Mouse (Mus musculus) brain, adult 2 months (tissue): ENCODE measurements around the gene Zxdc.
A peak's percentile ranks its signal among the peaks of the same experiment; 100 is the strongest.

Experiments used
- DNase-seq: peaks from one replicate; pipeline ENCODE4 v3.0.0; 2011; ENCODE audit warnings: low read depth, low spot score

The Zxdc gene

DNA sequence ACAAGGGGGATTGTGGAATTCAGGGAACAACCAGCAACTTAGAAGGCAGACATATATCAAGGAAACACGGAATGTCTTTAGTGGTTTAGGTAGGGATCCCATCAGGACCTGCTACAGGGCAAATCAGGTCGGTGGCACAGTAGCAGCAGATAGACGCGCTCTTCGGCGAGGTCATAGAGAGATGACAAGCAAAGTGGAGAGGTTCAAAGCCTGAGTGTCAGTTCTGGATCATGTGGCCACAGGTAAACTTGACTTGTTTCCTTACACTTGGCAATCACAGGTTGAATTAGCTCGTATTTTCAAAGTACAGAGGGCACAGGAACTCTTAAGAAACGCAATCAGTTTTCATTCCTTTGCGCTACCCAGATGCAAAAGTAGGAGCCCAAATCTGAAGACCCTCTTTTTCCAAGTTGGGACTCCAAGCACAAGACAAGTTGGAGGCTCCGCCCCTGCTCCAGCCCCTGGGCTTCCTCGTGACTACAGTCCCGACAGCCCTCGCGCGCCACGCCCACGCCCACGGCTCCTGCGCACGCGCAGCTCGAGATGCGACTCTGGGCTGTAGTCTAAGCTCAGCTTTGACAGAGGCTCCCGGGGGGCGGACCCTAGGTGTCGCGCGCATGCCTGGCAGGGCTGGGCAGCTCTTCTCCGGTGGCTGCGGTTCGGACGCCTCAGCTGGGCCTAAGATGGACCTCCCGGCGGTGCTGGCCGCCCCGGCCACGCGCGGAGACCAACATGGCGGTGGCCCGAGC is at the start of gene Zxdc:
Gene Zxdc, plus strand, starts transcription at position 517 of the 749 bp plus-strand sequence.
- peak; percentile 99 for DNase-seq

GRCm38 (mm10) chr6:90320429-90320828 is 48.9 kb upstream of the Zxdc start:
- no peak for DNase-seq

DNA sequence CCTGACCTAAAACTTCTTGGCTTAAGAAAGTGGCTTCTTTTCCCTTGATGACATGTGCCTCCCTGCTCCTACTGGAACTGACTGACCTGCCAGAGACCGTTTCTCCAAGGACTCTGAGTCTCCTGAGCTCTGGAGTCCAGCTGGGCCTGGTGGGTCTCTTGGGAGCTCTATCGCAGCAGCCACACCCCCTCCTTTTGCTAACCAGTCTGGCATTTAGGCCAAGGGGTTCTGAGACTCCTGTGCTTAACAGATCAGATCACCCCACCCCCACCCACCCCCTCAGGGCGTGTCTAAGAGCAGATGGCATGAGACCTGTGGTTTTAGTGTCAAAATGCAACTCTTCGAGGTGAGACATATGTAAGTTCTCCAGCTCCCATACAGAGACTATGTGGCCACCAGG is 47.5 kb upstream of the Zxdc start:
- DNase-seq = no peak

DNA sequence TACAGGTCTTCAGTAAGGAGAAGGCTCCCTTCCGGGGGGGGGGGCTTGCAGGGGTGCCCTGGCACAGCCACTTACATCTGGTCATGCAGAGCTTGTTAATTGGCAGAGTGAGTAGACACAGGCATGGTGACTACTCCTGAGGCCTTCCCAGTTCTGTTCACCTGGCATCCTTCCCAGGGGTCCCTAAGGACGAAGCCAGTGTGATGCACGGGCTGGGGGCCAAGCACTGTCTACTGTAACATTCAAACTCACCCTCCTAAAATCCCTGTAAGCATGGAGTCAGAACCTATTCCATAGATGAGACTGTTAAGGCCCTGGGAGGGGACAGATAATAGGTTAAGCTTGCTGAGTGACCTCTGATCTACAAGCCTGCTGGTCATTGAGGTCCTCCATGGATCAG is 45.3 kb upstream of the Zxdc start:
- no peak for DNase-seq

DNA sequence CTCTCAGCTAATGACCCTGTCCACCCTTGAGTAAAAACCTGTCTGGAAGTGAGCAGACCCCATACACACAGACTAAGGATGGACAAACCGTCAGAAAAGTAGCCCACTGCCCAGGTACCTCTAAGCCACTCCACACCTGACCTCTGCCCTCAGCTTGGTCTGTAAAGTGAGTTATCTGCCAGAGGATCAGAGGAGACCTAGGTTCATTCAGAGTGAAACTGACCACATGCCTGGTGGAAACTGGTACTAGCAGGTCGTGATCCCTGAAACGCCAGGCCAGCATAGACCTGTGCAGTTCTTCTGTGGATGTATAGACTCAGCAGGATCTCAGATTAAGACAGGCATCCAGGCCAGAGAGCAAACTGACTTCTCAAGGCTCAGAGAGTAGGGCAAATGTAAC is 44.8 kb upstream of the Zxdc start:
- DNase-seq = no peak

DNA sequence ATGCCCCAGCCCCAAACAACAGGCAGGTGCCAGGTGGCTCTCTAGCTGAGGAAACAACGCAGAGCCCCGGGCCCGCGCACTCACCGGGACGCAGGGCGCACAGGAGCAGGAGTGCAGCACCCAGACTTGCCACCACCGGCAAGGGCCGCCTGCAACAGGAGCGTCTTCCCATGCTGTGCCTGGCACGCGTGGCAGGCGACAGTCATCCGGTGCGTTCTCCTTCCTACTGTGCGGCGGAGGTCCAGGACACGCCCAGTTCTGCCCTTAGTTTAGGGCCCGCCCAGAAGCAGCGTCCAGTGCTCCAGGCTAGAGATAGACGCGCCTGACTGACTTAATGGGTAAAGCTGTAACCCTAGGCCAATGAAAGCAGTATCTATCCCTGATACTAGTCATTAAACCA is 44.3 kb upstream of the Zxdc start, which contains the start of gene Chst13:
Gene Chst13, minus strand, starts transcription at position 195 of the 400 bp plus-strand sequence.
- no peak for DNase-seq

- peak; percentile 55 for DNase-seq
Observed at GRCm38 (mm10) chr6:90327670-90328069, 41.6 kb upstream of the Zxdc start.

- DNase-seq = peak; percentile 89
Observed at GRCm38 (mm10) chr6:90329953-90330352, 39.3 kb upstream of the Zxdc start.

GRCm38 (mm10) chr6:90332561-90333425 is 36.5 kb upstream of the Zxdc start, which contains the start of gene Uroc1:
Gene Uroc1 (plus strand): TSS chr6:90333284.
- DNase-seq = no peak

- DNase-seq = no peak
Observed at GRCm38 (mm10) chr6:90334244-90334643, 35.0 kb upstream of the Zxdc start.

DNA sequence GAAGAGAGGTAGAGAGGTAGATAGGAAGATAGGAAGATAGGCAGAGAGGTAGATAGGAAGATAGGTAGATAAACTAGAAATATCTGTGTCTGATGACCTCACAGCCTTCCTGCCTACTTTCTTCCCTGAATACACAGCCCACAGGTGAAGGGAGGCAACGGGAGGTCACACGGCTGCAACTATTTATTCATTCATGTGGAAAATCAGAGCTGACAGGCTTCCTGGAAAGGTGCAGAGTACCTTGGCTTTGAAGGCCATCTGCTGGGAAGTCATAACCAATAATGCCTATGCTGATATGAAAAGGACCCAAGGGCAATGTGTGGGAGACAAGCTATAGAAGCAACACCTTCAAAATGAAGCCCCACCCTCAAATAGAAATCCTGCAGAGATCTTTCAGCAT is 26.9 kb upstream of the Zxdc start:
- peak; percentile 61 for DNase-seq

DNA sequence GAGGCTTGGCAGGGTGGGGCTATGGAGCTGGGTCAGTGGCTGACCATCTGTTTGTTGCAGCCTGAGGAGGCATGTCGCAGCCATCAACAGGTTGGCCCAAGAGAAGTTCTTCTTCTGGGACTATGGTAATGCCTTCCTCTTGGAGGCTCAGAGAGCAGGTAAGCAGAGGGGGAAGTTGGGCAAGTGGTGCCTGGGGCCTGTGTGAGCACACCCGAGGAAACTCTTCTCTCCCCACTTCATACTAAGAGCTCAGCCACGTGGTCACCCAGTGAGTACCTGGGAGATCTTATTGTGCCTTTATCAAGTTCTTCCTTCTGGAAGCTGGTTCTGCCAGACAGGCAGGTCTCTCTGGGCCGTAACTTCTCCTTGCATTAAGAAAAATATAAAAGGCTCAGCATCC is 22.1 kb upstream of the Zxdc start:
- no peak for DNase-seq

- DNase-seq = peak; percentile 38
Observed at GRCm38 (mm10) chr6:90348500-90348899, 20.8 kb upstream of the Zxdc start.

- DNase-seq = no peak
Observed at GRCm38 (mm10) chr6:90350011-90350410, 19.3 kb upstream of the Zxdc start.

DNA sequence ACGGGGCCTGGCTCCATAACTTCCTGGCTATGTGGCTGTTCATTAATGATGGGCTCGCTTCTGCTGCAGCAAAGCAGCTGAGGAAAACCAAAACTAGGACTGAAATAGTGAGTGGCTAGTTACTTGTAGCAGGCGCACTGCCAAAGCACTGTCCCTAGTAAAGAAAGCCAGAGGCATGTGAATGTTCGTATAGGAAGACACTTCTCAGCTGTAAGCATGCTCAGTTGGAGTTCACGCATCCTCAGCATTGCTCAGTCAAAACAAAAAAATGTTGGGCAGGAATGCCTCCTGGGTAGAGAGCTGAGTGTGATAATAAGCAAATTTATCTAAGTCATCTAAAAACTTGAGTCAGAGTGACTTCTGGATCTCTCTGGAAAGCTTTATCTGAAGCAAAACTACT is 11.2 kb upstream of the Zxdc start:
- DNase-seq = no peak

DNA sequence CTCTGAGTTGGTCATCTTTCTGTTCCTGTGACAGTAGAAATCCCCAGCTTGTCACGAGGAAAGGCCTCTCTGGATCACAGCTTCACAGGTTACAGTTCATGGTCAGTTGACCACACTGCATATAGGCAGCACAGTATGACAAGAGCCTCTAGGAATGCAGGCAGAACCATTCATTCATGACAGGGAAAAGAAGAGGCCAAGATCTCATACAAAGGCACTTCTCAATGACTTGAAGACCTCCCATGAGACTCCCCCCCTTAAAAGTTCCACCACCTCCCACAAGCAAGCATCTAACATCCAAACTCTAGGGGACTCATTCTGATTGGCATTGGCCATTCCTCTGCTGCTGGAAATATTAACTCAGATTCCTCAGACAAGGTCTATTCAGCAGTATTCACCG is 9.8 kb upstream of the Zxdc start:
- DNase-seq = no peak

DNA sequence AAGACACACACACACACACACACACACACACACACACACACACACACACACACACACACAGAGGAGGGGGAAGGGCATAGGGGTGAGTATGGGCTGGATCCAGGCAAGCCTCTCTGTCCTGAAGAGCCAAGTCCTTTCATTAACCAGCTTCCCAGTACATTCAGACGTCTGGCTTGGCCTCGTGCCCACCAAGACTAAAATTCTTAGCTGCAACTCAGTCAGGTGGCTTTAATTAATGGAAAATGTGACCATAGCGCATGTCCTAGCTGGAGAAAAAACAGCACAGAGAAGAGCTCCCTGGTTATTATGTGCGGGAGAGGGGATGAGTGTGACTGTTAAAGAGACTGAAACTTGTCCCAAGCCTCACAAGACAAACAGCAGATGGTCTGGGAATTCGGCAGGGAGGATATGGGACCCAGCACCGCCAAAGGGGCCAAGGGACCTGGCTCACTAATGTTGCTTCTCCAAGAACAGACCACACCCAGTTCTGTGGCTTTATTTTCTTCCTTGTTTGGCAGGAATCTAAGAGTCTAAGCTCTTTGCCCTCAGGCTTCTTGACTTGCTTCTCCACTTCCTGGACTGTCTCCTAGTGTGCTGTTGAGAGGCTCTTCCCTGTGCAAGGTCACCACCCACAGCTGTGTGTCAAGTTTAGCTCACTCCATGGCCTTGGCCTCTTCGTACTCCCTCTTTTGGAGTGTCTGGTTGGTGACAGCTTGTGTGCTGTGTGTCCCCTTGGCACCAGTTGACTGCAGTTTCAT is 9.1 kb upstream of the Zxdc start:
- DNase-seq = peak; percentile 62

DNA sequence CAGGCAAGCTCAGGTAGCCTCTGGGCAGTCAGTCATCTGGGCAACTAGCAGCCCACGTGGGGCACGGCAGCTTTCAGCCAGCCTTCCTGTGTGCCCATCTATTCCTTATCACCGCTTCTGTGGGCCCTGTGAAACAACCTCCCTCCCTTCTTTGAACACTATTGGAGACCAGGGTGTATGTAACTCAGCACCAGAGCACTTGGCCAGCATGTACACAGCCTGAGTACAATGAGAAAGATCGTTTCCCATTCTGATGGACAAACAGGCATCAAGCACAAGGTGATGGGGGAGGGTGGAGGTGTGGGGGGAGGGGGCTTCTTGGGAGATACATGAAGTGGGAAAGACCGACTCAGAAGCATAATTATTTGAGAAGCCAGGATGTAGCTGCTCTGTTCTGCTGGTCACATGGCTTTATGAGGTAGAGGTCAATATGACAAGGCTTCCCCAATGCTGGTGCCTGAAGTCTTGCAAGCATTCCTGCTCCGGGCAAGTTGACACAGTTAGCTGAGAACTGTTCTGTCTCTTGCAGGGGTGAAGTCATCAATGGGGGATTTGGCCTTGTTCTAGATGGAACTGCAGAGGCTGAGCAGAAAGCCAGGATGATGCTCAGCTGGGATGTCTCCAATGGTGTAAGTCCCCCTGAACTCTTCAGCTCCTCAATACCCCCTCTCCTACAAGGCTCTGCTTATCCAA is 8.2 kb upstream of the Zxdc start:
- DNase-seq = no peak

- no peak for DNase-seq
Observed at GRCm38 (mm10) chr6:90363301-90363700, 6.0 kb upstream of the Zxdc start.

DNA sequence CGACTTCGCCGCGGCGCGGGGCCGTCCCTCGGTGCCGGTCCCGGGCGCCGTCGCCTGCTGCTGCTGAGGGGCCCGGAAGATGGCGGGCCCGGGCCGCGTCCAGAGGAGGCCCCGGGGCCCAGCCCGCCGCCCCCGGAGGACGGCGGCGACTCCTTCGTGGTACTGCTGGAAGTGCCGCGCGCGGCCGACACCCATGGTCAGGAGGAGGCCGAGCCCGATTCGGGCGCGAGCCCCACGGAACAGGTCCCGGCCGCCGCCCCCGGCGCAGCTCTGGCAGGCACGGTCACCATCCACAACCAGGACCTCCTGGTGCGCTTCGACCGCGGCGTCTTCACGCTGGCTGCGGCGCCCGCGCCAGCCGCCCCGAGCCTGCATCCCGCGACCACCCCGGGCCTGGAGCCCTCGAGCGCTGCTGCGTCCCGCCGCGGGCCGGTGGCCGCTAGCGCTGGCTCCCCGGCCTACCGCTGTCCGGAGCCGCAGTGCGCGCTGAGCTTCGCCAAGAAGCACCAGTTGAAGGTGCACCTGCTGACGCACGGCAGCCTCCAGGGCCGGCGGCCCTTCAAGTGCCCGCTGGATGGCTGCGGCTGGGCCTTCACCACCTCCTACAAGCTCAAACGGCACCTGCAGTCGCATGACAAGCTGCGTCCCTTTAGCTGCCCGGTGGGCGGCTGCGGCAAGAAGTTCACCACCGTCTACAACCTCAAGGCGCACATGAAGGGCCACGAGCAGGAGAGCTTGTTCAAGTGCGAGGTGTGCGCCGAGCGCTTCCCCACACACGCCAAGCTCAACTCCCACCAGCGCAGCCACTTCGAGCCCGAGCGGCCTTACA is 647 bp downstream of the Zxdc start:
- DNase-seq = peak; percentile 63

DNA sequence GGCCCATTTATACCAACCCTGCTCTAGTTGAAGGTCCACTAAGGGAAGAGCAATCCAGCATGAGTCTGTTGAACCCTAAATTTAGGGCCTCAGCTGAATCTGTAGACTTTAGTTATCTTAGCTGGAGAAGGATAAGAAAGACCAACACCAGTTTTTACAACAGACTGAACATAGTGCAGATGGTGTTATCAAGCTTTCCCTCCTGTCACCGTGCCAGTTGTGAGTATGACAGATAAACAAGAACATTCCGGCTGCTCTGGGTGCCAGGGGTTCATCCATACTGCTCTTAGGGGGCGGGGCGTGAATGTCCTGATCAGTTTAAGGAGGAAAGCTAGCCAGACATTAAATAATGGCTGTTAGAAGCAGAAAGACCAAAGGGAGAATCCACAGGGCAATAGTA is 5.4 kb downstream of the Zxdc start:
- DNase-seq = no peak
